Mouse (Mus musculus) forebrain, embryonic 13.5 days (tissue): ENCODE data around the gene Grip1. TPM values are rescaled to one million over a fixed set of nuclear protein-coding genes. Genes with fewer than 3 reads are reported as not detected.

Experiments used
- ATAC-seq: fragments of 200-750 bp; cut with Nextera tagmentation; 2 replicates; pipeline ENCODE4 v1.8.0; 2017
- H3K27ac ChIP-seq: fragments of 300-500 bp; sonication (generic); 2 replicates; pipeline ENCODE4 v1.5.1; 2015; ENCODE audit warnings: inconsistent platforms, mild to moderate bottlenecking, moderate library complexity
- H3K27me3 ChIP-seq: fragments of 300-500 bp; sonication (generic); 2 replicates; pipeline ENCODE4 v1.6.1; 2015; ENCODE audit warnings: mild to moderate bottlenecking, inconsistent platforms
- H3K36me3 ChIP-seq: fragments of 300-500 bp; sonication (generic); 2 replicates; pipeline ENCODE4 v1.6.1; 2015; ENCODE audit warnings: mild to moderate bottlenecking, inconsistent platforms; ENCODE audit not compliant: poor library complexity, severe bottlenecking
- H3K4me1 ChIP-seq: fragments of 300-500 bp; sonication (generic); 2 replicates; pipeline ENCODE4 v1.6.1; 2015; ENCODE audit warnings: inconsistent platforms
- H3K4me2 ChIP-seq: fragments of 300-500 bp; sonication (generic); 2 replicates; pipeline ENCODE4 v1.6.1; 2015; ENCODE audit warnings: inconsistent platforms, mild to moderate bottlenecking, moderate library complexity
- H3K4me3 ChIP-seq: fragments of 300-500 bp; sonication (generic); 2 replicates; pipeline ENCODE4 v1.5.1; 2015; ENCODE audit warnings: mild to moderate bottlenecking, inconsistent platforms
- H3K9ac ChIP-seq: fragments of 300-500 bp; sonication (generic); 2 replicates; pipeline ENCODE4 v1.6.1; 2015; ENCODE audit warnings: mild to moderate bottlenecking, inconsistent platforms
- H3K9me3 ChIP-seq: fragments of 300-500 bp; sonication (generic); replicated peaks from 2 replicates; pipeline ENCODE4 v1.6.1; 2016; ENCODE audit warnings: inconsistent platforms
- WGBS: fragments of 180-500 bp; shearing (Covaris S2); methylation state at CpG from one replicate; pipeline ENCODE4 v1.1.7; 2015; 5-methylcytosine and 5-hydroxymethylcytosine counted together
- polyA plus RNA-seq: library from polyadenylated mRNA; unstranded; fragments of >200 nt; fragmentation: Nextera tagmentation; extraction: Ambion mirVana; gene quantifications from 2 replicates; pipeline ENCODE4 v1.2.1, GENCODE M21; 2015

The Grip1 gene
- polyA plus RNA-seq, 1 experiment from 2014 or later, result 12.4 TPM

DNA sequence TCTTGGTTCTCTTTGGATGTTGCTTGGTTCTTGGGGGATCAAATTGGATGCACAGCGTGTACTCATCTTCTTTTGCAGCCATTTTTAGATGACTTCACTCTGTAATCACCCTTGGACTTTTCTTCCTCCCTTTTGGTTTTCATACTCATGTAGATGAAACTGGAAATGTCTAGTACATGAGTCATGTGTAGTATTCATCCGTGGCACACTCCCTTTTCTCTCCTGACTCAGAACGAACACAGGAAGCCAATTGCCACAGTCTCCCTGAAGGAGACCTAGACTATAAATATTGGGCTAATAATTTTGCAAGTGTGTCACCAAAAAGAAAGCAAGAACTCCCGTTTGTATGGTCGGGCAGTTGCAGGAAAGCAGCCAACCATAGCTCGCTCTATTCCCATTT, 423.1 kb downstream of the Grip1 start:
- H3K4me2 ChIP-seq, result no peak overlapping the region
- no peak overlapping the region for H3K27ac ChIP-seq
- H3K4me1 ChIP-seq, result peaks cover 27% of the 10 kb centered on the region
- no peak overlapping the region for H3K4me3 ChIP-seq
- H3K36me3 ChIP-seq, result no peaks in the 10 kb centered on the region
- no peaks in the 10 kb centered on the region for H3K27me3 ChIP-seq
- no peak overlapping the region for H3K9ac ChIP-seq
- ATAC-seq, result no peak
- 90% methylated on average over 6 of the region's 6 CpGs for WGBS
- H3K9me3 ChIP-seq, result no peaks in the 10 kb centered on the region

DNA sequence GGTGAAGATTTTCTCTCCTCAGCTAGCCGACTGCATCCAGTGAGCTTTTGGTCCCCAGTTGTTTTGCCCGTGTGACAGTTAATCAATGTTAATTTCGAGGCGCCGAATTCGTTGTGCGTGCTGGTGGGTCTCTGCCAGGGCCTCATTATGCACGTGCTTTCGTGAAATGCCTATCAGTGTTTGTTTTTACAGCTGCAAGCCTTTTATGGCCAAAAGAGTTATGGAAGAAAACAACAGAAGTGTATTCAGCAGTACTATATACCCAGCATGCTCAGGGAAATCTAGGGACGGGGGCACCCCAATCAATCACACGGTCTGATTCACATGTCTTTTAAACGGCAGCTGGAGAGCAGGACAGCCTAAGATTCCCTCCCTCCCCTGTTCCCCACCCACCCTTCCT, 424.7 kb downstream of the Grip1 start:
- Histone ChIP-seq H3K9me3 (no peaks in the 10 kb centered on the region), H3K4me1 (peaks cover 32% of the 10 kb centered on the region), H3K27ac (peak overlapping the region; percentile 68), H3K9ac (peak overlapping the region; percentile 8; the same call in 1 of the 2 replicates), H3K27me3 (no peaks in the 10 kb centered on the region), H3K4me2 (peak overlapping the region; percentile 44), H3K36me3 (no peaks in the 10 kb centered on the region), H3K4me3 (no peak overlapping the region)
- peak; percentile 91 for ATAC-seq
- 21% methylated on average over 12 of the region's 12 CpGs for WGBS

DNA sequence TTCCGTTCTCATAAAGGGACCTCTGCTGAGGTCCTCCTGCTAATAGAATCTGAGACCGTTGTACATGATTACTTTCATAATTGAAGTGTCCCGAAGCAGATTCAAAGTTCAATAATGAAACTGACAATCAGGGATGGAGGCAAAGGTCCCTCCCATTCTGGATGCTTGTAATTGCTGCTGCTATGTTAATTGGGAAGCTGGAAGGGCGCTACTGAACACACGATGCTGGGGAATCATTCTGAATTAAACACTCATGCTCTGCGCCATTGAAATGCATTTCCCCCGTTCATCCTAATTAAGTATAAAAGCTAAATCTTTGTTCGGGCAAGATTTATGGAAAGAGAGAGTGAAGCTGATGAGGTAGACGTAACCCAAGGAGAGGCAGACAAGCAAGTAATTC, 431.0 kb downstream of the Grip1 start:
- H3K4me1 ChIP-seq, result peaks cover 30% of the 10 kb centered on the region
- no peaks in the 10 kb centered on the region for H3K36me3 ChIP-seq
- WGBS, result 16% methylated on average over 9 of the region's 9 CpGs
- H3K9me3 ChIP-seq, result no peaks in the 10 kb centered on the region
- peak overlapping the region; percentile 28 for H3K4me2 ChIP-seq
- H3K27me3 ChIP-seq, result no peaks in the 10 kb centered on the region
- H3K9ac ChIP-seq, result no peak overlapping the region
- ATAC-seq, result peak; percentile 69; the same call in 1 of the 2 replicates
- peak overlapping the region; percentile 63 for H3K27ac ChIP-seq
- H3K4me3 ChIP-seq, result no peak overlapping the region

DNA sequence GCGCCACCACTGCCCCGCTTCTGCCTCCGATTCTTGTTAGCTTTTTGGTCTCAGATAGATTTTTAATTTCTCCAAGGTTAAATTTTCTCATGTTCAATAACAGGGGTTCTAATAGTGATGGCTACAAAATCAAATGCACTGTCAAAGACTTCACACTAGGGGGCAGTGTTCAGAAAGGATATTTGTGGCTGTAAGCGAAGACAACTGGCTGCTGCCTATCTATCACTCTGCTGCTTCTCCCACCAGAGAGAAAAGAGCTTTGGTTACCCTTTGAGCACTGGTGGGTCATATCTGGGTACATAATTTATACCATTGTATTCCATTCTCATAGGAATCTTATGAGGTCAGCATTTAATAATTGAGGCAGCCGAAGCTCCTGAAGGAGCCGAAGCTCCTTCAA, 431.9 kb downstream of the Grip1 start:
- Histone ChIP-seq H3K27me3 (no peaks in the 10 kb centered on the region), H3K4me1 (peaks cover 21% of the 10 kb centered on the region), H3K9ac (no peak overlapping the region), H3K27ac (peak overlapping the region; percentile 63; the same call in 1 of the 2 replicates), H3K4me2 (no peak overlapping the region), H3K36me3 (no peaks in the 10 kb centered on the region), H3K4me3 (no peak overlapping the region), H3K9me3 (no peaks in the 10 kb centered on the region)
- 0 out of 2 replicates have a peak, but pooled peaks have one; percentile 25 for ATAC-seq
- 75% methylated on average over 6 of the region's 6 CpGs for WGBS

DNA sequence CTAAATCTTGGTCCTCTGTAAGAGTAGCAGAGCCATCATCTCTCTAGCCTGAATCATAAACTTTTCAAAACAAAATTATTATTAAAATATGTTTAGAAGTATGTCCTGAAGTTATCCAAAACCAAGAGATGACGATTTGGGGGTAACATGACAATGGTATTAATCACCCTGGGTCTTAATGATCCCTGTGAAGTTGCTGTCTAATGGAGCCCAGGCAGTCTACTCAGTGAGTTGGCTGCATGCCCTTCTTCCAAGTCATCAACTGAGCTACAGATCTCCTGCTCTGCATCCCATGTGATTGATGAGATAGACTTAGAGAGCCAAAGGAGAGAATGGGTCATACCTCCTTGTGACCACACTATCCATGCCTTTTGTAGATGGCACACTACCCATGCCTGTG, 433.1 kb downstream of the Grip1 start:
- peaks cover 4% of the 10 kb centered on the region; the same call in 1 of the 2 replicates for H3K9me3 ChIP-seq
- H3K4me3 ChIP-seq, result no peak overlapping the region
- H3K27ac ChIP-seq, result no peak overlapping the region
- peaks cover 16% of the 10 kb centered on the region for H3K4me1 ChIP-seq
- WGBS, result 74% methylated on average over 1 of the region's 1 CpGs
- no peaks in the 10 kb centered on the region for H3K36me3 ChIP-seq
- no peaks in the 10 kb centered on the region for H3K27me3 ChIP-seq
- no peak for ATAC-seq
- H3K9ac ChIP-seq, result no peak overlapping the region
- no peak overlapping the region for H3K4me2 ChIP-seq

DNA sequence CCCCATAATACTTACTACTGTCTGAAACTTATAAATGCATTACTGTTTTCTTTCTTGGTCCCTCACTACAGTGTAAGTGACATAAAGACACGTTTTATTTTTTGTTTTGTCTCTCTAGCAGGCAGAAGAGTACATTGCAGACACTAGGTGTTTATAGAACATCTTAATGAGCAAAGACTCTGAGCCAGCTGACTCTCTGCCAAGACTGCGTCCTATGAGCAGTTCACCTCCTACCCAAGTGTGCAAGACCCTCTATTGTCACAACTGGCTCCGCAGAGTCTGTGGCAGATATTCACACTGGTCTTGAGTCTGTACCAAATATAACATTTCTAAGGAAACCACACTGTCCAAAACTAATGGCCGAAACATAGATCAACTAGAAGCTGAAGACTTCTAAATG, 449.1 kb downstream of the Grip1 start:
- Histone ChIP-seq H3K9ac (no peak overlapping the region), H3K4me3 (no peak overlapping the region), H3K4me2 (no peak overlapping the region), H3K9me3 (no peaks in the 10 kb centered on the region), H3K4me1 (peaks cover 9% of the 10 kb centered on the region), H3K27ac (no peak overlapping the region), H3K27me3 (no peaks in the 10 kb centered on the region), H3K36me3 (no peaks in the 10 kb centered on the region)
- 68% methylated on average over 4 of the region's 4 CpGs for WGBS
- ATAC-seq, result no peak

DNA sequence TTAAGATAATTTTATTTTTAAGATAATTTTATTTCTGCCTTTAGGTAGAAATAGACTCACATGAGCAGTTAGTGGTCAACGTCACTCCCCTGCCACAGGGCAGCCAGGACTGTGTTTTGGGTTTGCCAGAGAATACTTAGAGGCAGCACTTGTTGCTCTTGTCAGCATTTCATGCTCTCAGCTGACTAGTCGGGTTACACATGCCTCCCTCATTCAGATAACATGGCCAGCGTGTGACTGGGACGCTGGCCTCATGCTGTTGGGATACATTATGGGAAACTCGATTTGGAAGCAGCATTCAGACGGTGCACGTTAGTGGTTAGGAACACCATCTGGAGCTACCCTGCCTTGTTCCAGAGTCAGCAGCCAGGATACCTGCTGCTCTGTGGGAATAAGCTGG, 453.2 kb downstream of the Grip1 start:
- Histone ChIP-seq H3K9me3 (no peaks in the 10 kb centered on the region), H3K9ac (no peak overlapping the region), H3K4me2 (no peak overlapping the region), H3K4me3 (no peak overlapping the region), H3K4me1 (peaks cover 9% of the 10 kb centered on the region), H3K27ac (no peak overlapping the region), H3K36me3 (no peaks in the 10 kb centered on the region), H3K27me3 (no peaks in the 10 kb centered on the region)
- WGBS, result 74% methylated on average over 7 of the region's 7 CpGs
- ATAC-seq, result no peak

DNA sequence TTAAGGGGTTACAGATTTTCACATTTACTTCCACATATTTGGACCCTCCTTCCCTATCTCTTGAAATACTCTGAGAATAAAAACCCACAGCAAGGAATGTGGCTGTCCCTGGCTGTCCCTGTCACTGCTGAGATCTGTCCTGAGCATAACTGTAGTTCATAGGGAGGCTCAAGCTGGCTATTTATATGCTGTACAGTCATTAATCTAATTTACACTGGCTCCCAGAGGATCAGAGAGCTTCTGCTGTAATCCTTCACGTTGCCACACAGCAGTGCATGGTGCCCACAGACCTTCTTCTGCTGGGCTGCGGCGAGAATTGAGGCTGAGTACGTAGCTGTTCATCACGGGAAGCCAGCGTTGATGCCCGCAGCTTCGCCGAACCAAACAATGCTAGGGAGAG, 464.4 kb downstream of the Grip1 start:
- 78% methylated on average over 9 of the region's 9 CpGs for WGBS
- Histone ChIP-seq H3K4me2 (no peak overlapping the region), H3K27ac (no peak overlapping the region), H3K9ac (no peak overlapping the region), H3K36me3 (no peaks in the 10 kb centered on the region), H3K4me1 (no peaks in the 10 kb centered on the region), H3K27me3 (no peaks in the 10 kb centered on the region), H3K9me3 (no peaks in the 10 kb centered on the region), H3K4me3 (no peak overlapping the region)
- no peak for ATAC-seq

DNA sequence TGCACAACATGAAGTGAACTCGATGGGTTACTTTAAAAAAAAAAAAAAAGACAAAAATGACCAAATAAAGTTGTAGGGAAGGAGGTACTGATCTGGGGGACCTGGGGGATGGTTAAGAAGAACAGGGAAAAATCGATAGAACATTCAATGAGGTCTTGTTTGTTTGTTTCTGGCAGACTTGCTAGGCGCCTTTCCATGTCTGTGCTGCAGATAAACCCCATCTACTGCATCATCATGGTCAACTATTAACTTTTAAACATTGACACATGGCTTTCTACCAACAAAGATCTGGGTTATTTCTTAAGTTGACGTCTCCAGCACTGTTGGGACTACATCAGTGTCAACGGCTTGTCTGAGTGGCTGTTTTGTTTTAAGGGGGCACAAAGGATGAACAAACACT, 474.3 kb downstream of the Grip1 start:
- Histone ChIP-seq H3K9me3 (no peaks in the 10 kb centered on the region), H3K27me3 (no peaks in the 10 kb centered on the region), H3K4me1 (peaks cover 9% of the 10 kb centered on the region), H3K36me3 (0 out of 2 replicates have a peak, but pooled peaks cover 4% of the 10 kb centered on the region), H3K4me3 (no peak overlapping the region), H3K4me2 (no peak overlapping the region), H3K27ac (no peak overlapping the region), H3K9ac (no peak overlapping the region)
- ATAC-seq, result no peak
- WGBS, result 89% methylated on average over 5 of the region's 5 CpGs

DNA sequence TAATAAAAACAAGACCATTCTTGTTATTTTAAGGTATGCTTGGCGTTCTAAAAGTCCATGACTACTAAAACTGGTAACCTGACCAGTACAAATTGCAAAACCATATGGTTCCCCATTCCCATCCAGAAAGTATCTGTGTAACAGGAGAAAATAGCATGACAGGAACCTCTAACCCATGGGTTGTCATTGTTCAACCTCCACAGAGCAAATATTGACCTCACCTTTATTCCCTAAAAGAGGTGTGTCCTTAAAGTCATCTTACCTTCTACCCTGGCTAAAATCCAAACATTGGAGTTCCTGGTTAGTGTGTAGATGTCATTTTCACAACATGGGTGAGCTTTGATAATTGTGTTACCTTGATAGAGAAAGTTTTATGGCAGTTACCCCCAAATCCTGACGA, 475.3 kb downstream of the Grip1 start:
- no peak for ATAC-seq
- H3K36me3 ChIP-seq, result 0 out of 2 replicates have a peak, but pooled peaks cover 4% of the 10 kb centered on the region
- WGBS, result 93% methylated on average over 2 of the region's 2 CpGs
- H3K27me3 ChIP-seq, result no peaks in the 10 kb centered on the region
- no peaks in the 10 kb centered on the region for H3K9me3 ChIP-seq
- H3K4me2 ChIP-seq, result no peak overlapping the region
- H3K27ac ChIP-seq, result no peak overlapping the region
- H3K4me1 ChIP-seq, result peaks cover 9% of the 10 kb centered on the region
- H3K4me3 ChIP-seq, result no peak overlapping the region
- H3K9ac ChIP-seq, result no peak overlapping the region

DNA sequence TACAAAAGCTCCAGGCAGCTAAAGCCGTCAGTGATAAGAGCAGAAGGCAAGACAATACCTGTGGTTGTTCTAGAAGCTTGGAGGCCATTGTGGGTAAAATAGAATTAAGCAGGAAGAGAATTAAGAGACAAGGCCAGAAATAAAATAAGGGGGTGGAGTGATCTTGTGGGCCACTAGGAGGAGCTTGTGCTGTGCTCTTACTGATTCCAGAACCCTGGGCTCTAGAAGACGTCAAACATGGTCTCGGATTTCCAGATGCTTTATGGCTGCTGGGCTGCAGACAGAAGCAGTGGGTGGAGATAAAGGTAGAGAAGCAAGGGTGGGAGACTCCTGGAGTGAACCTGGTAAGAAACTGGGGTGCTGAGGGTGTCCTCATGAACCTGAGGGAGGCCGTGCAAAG, 479.2 kb downstream of the Grip1 start:
- no peak overlapping the region for H3K9ac ChIP-seq
- H3K4me2 ChIP-seq, result no peak overlapping the region
- WGBS, result 68% methylated on average over 4 of the region's 4 CpGs
- no peak overlapping the region for H3K27ac ChIP-seq
- no peaks in the 10 kb centered on the region for H3K9me3 ChIP-seq
- H3K27me3 ChIP-seq, result no peaks in the 10 kb centered on the region
- H3K4me1 ChIP-seq, result 0 out of 2 replicates have a peak, but pooled peaks cover 5% of the 10 kb centered on the region
- no peak overlapping the region for H3K4me3 ChIP-seq
- ATAC-seq, result no peak
- 0 out of 2 replicates have a peak, but pooled peaks cover 4% of the 10 kb centered on the region for H3K36me3 ChIP-seq

DNA sequence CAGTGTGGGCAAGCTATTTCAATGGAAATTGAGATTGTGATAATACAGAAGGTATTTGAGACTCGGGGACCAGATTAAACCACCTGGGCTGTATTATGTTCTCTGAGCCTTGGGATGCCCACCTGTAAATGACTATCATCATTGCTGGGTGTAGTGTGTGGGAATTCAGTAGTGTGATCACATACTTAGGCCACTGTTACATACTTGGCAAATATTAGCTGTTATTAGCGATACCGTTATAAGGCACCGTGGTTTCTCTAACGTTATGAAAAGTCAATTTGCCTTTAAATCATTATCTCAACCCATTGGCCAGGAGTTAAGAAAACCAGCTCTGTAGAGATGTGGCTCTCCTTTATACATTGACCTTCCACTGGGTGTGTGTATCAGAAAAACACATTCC, 479.7 kb downstream of the Grip1 start:
- Histone ChIP-seq H3K4me1 (0 out of 2 replicates have a peak, but pooled peaks cover 5% of the 10 kb centered on the region), H3K9me3 (no peaks in the 10 kb centered on the region), H3K27me3 (no peaks in the 10 kb centered on the region), H3K9ac (no peak overlapping the region), H3K36me3 (0 out of 2 replicates have a peak, but pooled peaks cover 4% of the 10 kb centered on the region), H3K4me3 (no peak overlapping the region), H3K4me2 (no peak overlapping the region), H3K27ac (no peak overlapping the region)
- ATAC-seq, result no peak
- 95% methylated on average over 5 of the region's 5 CpGs for WGBS

DNA sequence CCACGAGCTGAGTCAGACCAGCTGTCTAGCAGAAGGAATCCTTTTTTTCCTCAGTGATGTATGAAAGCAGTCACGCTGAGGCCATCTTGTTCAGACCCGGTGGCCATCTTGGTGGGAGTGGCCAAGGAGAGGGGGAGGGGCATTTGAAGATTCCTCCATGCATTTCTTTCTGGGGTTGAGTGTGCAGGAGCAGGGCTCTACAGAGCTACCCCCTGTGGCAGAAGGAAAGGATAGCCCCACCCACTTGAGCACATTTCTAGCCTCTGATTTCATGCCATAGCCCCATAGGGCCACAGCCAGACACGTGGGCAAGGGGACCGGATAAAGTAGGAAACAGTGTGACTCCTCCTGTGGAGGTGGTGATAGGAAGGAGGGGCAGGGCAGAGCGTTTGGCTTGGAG, 481.6 kb downstream of the Grip1 start:
- Histone ChIP-seq H3K36me3 (0 out of 2 replicates have a peak, but pooled peaks cover 4% of the 10 kb centered on the region), H3K9me3 (no peaks in the 10 kb centered on the region), H3K4me2 (no peak overlapping the region), H3K4me3 (no peak overlapping the region), H3K9ac (no peak overlapping the region), H3K27ac (no peak overlapping the region), H3K4me1 (0 out of 2 replicates have a peak, but pooled peaks cover 5% of the 10 kb centered on the region), H3K27me3 (no peaks in the 10 kb centered on the region)
- WGBS, result 79% methylated on average over 6 of the region's 6 CpGs
- ATAC-seq, result no peak
